Mouse (Mus musculus) left cerebral cortex, adult 2 months (tissue): Measurements from ENCODE around the gene Col4a1. TPM values are rescaled to one million over a fixed set of nuclear protein-coding genes. Genes with fewer than 3 reads are reported as not detected.

Experiments used
- DNase-seq, 2 experiments: peaks; one replicate each; pipeline ENCODE4 v3.0.0; 2021 to 2022; ENCODE audit warnings: low spot score in 2 of 2, mixed read lengths in 1 of 2; ENCODE audit errors: extremely low spot score in 1 of 2
- H3K27ac ChIP-seq: fragments of 200-600 bp; 2 replicates; pipeline ENCODE4 v1.8.1; 2022
- H3K4me3 ChIP-seq: fragments of 200-600 bp; 2 replicates; pipeline ENCODE4 v1.8.1; 2022
- CTCF ChIP-seq: fragments of 200-600 bp; IDR thresholded peaks from 2 replicates; pipeline ENCODE4 v1.8.1; 2022; ENCODE audit warnings: antibody characterized with exemption, mild to moderate bottlenecking, moderate library complexity
- intact Hi-C: fragments of 180-260 bp; cut with DNase I; formaldehyde crosslinking; loops from one replicate; pipeline ENCODE4 v1.15.1; 2025
- total RNA-seq, 2 experiments: library from RNA; stranded (reverse); gene quantifications; 2 replicates each; pipeline ENCODE4 v1.2.3; 2021

The Col4a1 gene
- total RNA-seq, 2 experiments from 2014 or later, result 55.4 to 66.2 TPM

- intact Hi-C loops, result no loop called here
- TF ChIP-seq CTCF, result no peak
- no peak for DNase-seq
- Histone ChIP-seq H3K27ac (no peak overlapping the region), H3K4me3 (no peak overlapping the region)
These were observed 71.1 kb downstream of the Col4a1 start for GRCm38 (mm10) chr8:11241488-11241887.

DNA sequence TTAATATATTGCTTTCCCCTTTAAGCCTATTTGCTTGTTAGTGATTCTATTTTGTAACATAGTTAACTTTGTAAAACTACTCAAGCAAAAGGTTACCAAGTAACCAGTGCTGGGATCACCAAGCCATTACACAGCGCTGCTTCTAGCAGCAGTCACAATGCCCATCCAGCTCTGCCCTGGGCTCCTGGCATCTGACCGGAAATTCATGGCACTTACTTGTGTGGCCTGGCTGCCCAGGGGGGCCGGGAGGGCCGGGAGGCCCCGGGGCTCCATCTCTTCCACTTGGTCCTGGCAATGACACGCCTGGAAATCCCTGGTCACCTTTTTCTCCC is 77.8 kb downstream of the Col4a1 start:
- TF ChIP-seq CTCF, result no peak

GRCm38 (mm10) chr8:11234151-11234878 is 78.3 kb downstream of the Col4a1 start:
- intact Hi-C loops, result no loop called here
- no peak overlapping the region for H3K4me3 ChIP-seq
- H3K27ac ChIP-seq, result no peak overlapping the region
- no peak for DNase-seq
- TF ChIP-seq CTCF, result no peak

More for the DNA sequence above, 77.8 kb downstream of the Col4a1 start:
- Histone ChIP-seq H3K4me3 (no peak overlapping the region), H3K27ac (no peak overlapping the region)
- intact Hi-C loops, result no loop called here
- no peak for DNase-seq

DNA sequence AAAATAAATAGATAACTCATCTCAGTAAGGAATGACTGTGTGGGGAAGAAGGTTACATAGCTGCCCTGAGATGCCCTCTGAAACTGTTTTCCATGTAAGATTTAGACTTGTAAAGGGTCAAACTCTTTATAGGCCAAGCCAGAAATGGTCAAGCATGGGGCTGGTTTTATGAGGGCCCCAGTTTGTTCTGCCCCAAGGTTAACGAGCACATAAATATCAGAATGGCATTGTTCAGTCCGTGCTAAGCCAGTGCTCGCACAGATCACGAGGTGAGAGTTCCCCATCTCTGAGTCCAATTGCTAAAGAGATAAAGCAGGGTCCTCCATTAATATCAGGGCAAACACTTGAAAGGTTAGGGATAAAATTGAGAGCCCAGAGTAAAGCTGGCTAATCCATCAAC is 79.6 kb downstream of the Col4a1 start:
- Histone ChIP-seq H3K27ac (no peak overlapping the region), H3K4me3 (no peak overlapping the region)
- no peak for TF ChIP-seq CTCF
- intact Hi-C loops, result no loop called here
- no peak for DNase-seq

DNA sequence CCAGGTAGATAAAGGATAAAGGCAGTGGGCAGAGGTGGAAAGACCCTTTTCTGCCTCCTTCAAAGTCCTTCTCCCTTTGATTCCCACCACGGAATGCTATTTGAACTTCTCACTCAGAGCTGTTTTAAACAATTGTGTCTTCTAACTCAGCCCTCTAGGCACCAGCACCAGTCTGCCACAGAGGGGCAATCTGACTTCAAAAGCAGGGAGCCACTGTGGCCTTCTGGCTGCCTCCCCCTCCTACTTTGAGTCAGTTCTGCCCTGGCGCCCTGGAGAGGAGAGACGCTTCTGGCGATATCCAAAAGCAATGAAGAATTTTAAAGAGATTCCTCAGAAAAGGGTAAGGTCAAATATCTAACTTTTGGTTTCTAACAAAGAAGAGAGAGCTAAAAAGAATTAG is 82.3 kb downstream of the Col4a1 start:
- intact Hi-C loops, result no loop called here
- Histone ChIP-seq H3K27ac (no peak overlapping the region), H3K4me3 (no peak overlapping the region)
- TF ChIP-seq CTCF, result no peak
- no peak for DNase-seq

- intact Hi-C loops, result no loop called here
- DNase-seq, result no peak
- H3K27ac ChIP-seq, result no peak overlapping the region
- no peak overlapping the region for H3K4me3 ChIP-seq
- TF ChIP-seq CTCF, result no peak
These were observed 85.2 kb downstream of the Col4a1 start for GRCm38 (mm10) chr8:11227421-11227820.

- no peak for TF ChIP-seq CTCF
These were observed 86.8 kb downstream of the Col4a1 start for GRCm38 (mm10) chr8:11225577-11226434.

GRCm38 (mm10) chr8:11224178-11224577 is 88.4 kb downstream of the Col4a1 start:
- DNase-seq, result no peak
- intact Hi-C loops, result no loop called here
- TF ChIP-seq CTCF, result no peak
- no peak overlapping the region for H3K27ac ChIP-seq
- H3K4me3 ChIP-seq, result no peak overlapping the region

More at GRCm38 (mm10) chr8:11225577-11226434, 86.8 kb downstream of the Col4a1 start:
- intact Hi-C loops, result no loop called here
- DNase-seq, result no peak
- Histone ChIP-seq H3K4me3 (no peak overlapping the region), H3K27ac (no peak overlapping the region)

GRCm38 (mm10) chr8:11221353-11221752 is 91.3 kb downstream of the Col4a1 start:
- DNase-seq, result no peak
- intact Hi-C loops, result no loop called here
- no peak for TF ChIP-seq CTCF
- no peak overlapping the region for H3K27ac ChIP-seq
- H3K4me3 ChIP-seq, result no peak overlapping the region

DNA sequence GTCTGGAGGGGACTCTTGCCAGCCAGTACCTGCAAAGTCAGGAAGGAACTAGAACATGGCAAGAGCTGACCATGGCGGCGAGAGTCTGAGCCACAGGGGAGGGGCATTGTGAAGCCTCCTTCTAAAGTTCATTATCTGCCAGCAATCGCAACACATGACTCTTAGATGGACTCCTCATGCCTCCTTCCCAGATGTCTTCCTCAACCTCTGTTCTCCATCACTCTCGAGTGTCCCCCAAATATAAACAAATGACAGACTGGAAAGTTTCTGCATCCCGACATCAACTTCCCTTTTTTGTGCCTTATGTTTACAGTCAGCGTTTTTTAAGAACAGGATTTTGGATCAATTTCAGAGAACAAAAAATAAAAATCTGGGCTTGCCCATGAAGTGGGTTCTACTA is 93.3 kb downstream of the Col4a1 start:
- H3K27ac ChIP-seq, result no peak overlapping the region
- no peak for DNase-seq
- intact Hi-C loops, result no loop called here
- TF ChIP-seq CTCF, result no peak
- H3K4me3 ChIP-seq, result no peak overlapping the region

- TF ChIP-seq CTCF, result peak; percentile 78
- intact Hi-C loops, result no loop called here
- DNase-seq, result peak; percentile 22 to 39
- Histone ChIP-seq H3K27ac (no peak overlapping the region), H3K4me3 (no peak overlapping the region)
These were observed 97.4 kb downstream of the Col4a1 start for GRCm38 (mm10) chr8:11215231-11215630.

DNA sequence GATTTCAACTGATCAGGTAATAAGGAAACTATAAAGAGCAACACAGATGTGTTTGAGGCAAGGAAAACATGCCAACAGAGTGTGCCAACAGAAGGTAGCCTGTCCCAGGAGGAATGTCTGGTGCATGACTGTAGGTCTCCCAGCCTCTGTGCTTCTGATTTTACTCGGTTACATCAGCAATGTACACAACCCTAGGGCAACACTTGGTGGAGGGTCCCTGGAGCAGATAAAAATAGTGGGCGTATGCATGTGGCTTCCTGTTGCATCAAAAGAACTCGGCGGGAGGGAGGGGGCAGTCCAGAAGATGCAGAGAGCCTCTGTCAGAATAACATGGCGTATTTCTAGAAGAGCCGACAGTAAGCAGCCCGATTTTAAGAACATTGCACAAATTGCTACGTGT is 106.1 kb downstream of the Col4a1 start:
- Histone ChIP-seq H3K4me3 (no peak overlapping the region), H3K27ac (no peak overlapping the region)
- intact Hi-C loops, result no loop called here
- DNase-seq, result no peak
- TF ChIP-seq CTCF, result no peak

DNA sequence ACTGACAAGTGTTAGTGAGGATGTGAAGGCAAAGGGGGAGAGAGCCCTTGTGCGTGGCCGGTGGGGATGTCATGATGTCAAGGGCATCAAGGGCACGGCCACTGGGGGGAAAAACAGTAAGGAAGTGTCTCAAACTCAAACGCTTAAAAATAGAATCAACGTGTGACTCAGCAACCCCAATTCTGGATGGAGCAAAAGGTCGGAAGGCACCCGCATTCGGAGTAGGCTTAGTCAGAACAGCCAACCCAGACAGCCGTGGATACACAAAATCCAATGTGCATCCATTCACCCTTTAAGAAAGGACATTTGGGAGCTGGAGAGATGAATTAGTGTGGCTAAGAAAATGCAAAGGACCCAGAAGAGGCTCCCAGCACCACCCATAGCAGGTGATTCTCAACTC is 107.1 kb downstream of the Col4a1 start:
- no peak for DNase-seq
- intact Hi-C loops, result no loop called here
- Histone ChIP-seq H3K27ac (no peak overlapping the region), H3K4me3 (no peak overlapping the region)
- TF ChIP-seq CTCF, result no peak
